Mouse (Mus musculus) intestine, embryonic 15.5 days (tissue): ENCODE results near the gene Rtel1. TPM values are rescaled to one million over a fixed set of nuclear protein-coding genes. Genes with fewer than 3 reads are reported as not detected.

Experiments used
- ATAC-seq: fragments of 200-750 bp; cut with Nextera tagmentation; 2 replicates; pipeline ENCODE4 v1.8.0; 2017; ENCODE audit warnings: moderate TSS enrichment, moderate library complexity
- H3K27ac ChIP-seq: fragments of 300-500 bp; sonication (generic); 2 replicates; pipeline ENCODE4 v1.5.1; 2015; ENCODE audit warnings: mild to moderate bottlenecking, inconsistent platforms
- H3K27me3 ChIP-seq: fragments of 300-500 bp; sonication (generic); replicated peaks from 2 replicates; pipeline ENCODE4 v1.6.1; 2015; ENCODE audit warnings: inconsistent platforms
- H3K36me3 ChIP-seq: fragments of 300-500 bp; sonication (generic); 2 replicates; pipeline ENCODE4 v1.6.1; 2015; ENCODE audit warnings: inconsistent platforms
- H3K4me1 ChIP-seq: fragments of 300-500 bp; sonication (generic); replicated peaks from 2 replicates; pipeline ENCODE4 v1.6.1; 2015; ENCODE audit warnings: inconsistent platforms
- H3K4me2 ChIP-seq: fragments of 300-500 bp; sonication (generic); replicated peaks from 2 replicates; pipeline ENCODE4 v1.6.1; 2015; ENCODE audit warnings: mild to moderate bottlenecking, inconsistent platforms
- H3K4me3 ChIP-seq: fragments of 300-500 bp; sonication (generic); replicated peaks from 2 replicates; pipeline ENCODE4 v1.5.1; 2015; ENCODE audit warnings: inconsistent platforms
- H3K9ac ChIP-seq: fragments of 300-500 bp; sonication (generic); 2 replicates; pipeline ENCODE4 v1.6.1; 2015; ENCODE audit warnings: inconsistent platforms
- H3K9me3 ChIP-seq: fragments of 300-500 bp; sonication (generic); 2 replicates; pipeline ENCODE4 v1.6.1; 2016; ENCODE audit warnings: inconsistent platforms
- WGBS: fragments of 180-500 bp; shearing (Covaris S2); methylation state at CpG from one replicate; pipeline ENCODE4 v1.1.7; 2015; 5-methylcytosine and 5-hydroxymethylcytosine counted together
- polyA plus RNA-seq: library from polyadenylated mRNA; unstranded; fragments of >200 nt; fragmentation: Nextera tagmentation; extraction: Ambion mirVana; gene quantifications from 2 replicates; pipeline ENCODE4 v1.2.1, GENCODE M21; 2015

The Rtel1 gene
- polyA plus RNA-seq, 1 experiment from 2014 or later = 30.3 TPM

- H3K36me3 ChIP-seq = peaks cover 34% of the 10 kb centered on the region
- no peak overlapping the region for H3K4me3 ChIP-seq
- H3K4me1 ChIP-seq = no peaks in the 10 kb centered on the region
- no peaks in the 10 kb centered on the region for H3K27me3 ChIP-seq
- H3K9ac ChIP-seq = no peak overlapping the region
- ATAC-seq = no peak
- WGBS = 91% methylated on average over 5 of the region's 5 CpGs
- H3K9me3 ChIP-seq = no peaks in the 10 kb centered on the region
- H3K27ac ChIP-seq = no peak overlapping the region
- no peak overlapping the region for H3K4me2 ChIP-seq
These were observed 60.7 kb downstream of the Rtel1 start for GRCm38 (mm10) chr2:181380251-181380650.

DNA sequence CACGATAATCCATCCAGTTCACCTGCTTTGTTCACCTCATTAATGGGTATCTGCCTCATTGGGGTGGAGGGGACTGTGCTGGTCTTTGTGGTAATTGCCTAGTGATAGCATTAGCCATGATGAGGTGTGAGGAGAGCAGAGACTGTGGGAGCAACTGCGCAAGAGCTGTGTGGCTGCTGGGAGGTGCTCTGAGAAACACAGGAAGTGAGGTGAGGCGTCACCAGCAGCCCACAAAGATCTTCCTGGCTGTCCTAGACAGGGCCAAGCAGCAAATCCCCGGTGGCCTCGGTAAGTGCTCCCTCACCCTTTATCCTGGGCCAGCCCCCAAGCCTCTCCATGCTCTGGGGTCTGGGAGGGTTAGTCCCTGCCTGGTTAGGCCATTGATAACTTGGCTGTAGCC is 61.6 kb downstream of the Rtel1 start:
- 90% methylated on average over 5 of the region's 5 CpGs for WGBS
- Histone ChIP-seq H3K27ac (no peak overlapping the region), H3K9ac (no peak overlapping the region), H3K4me1 (no peaks in the 10 kb centered on the region), H3K9me3 (no peaks in the 10 kb centered on the region), H3K4me3 (no peak overlapping the region), H3K4me2 (no peak overlapping the region), H3K27me3 (no peaks in the 10 kb centered on the region), H3K36me3 (peaks cover 38% of the 10 kb centered on the region)
- no peak for ATAC-seq

GRCm38 (mm10) chr2:181381631-181382306 is 62.2 kb downstream of the Rtel1 start:
- no peak overlapping the region for H3K4me2 ChIP-seq
- H3K27ac ChIP-seq = no peak overlapping the region
- no peak overlapping the region for H3K4me3 ChIP-seq
- H3K27me3 ChIP-seq = no peaks in the 10 kb centered on the region
- no peak for ATAC-seq
- 91% methylated on average over 6 of the region's 6 CpGs for WGBS
- H3K4me1 ChIP-seq = no peaks in the 10 kb centered on the region
- H3K9ac ChIP-seq = no peak overlapping the region
- no peaks in the 10 kb centered on the region for H3K9me3 ChIP-seq
- H3K36me3 ChIP-seq = peaks cover 38% of the 10 kb centered on the region

DNA sequence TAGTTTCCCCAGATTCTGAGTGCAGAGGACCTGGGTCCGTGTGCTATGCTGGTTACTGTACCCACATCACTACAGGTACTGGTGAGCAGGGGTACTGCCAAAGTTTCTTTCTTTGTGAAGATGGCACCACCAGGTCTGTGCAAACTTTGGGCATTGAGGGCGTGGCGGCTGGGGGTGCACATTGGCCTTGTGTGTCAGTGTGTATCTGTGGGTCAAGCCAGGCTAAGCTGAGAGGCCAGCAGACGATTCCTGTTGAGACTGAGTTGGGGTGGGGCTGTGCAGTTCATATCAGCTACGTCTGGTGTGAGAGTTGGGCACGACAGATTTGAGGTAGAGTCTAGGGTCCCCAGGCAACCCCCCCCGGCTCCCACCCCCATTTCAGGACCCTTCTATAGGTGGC is 64.9 kb downstream of the Rtel1 start:
- Histone ChIP-seq H3K4me1 (no peaks in the 10 kb centered on the region), H3K4me2 (no peak overlapping the region), H3K36me3 (peaks cover 29% of the 10 kb centered on the region), H3K27ac (no peak overlapping the region), H3K27me3 (no peaks in the 10 kb centered on the region), H3K9ac (no peak overlapping the region), H3K9me3 (no peaks in the 10 kb centered on the region), H3K4me3 (no peak overlapping the region)
- WGBS = 82% methylated on average over 7 of the region's 7 CpGs
- ATAC-seq = no peak

GRCm38 (mm10) chr2:181384919-181385391 is 65.4 kb downstream of the Rtel1 start:
- no peaks in the 10 kb centered on the region for H3K9me3 ChIP-seq
- no peak overlapping the region for H3K9ac ChIP-seq
- H3K4me2 ChIP-seq = no peak overlapping the region
- peaks cover 25% of the 10 kb centered on the region for H3K36me3 ChIP-seq
- H3K4me3 ChIP-seq = no peak overlapping the region
- ATAC-seq = no peak
- H3K27me3 ChIP-seq = no peaks in the 10 kb centered on the region
- H3K27ac ChIP-seq = no peak overlapping the region
- no peaks in the 10 kb centered on the region for H3K4me1 ChIP-seq
- WGBS = 83% methylated on average over 4 of the region's 4 CpGs

DNA sequence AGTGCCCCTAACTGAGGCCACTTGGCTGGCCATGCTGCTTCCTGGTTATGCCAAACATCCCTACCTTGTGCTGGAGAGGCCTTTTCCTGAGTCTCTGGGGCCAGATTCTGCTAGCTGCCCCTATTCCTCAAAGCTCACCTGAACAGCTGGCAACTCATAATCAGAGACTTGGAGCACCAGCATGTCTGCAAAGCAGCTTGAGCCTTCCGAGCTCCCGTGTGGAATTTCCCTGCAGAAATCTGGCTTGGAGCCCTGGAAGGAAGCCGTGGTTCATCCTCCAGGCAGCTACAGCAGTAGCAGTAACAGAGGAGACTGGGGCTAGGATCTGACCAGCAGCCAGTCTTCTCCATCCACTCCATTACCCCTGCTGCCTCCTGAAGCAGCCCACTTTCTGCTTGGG is 66.3 kb downstream of the Rtel1 start:
- no peak overlapping the region for H3K27ac ChIP-seq
- H3K9me3 ChIP-seq = no peaks in the 10 kb centered on the region
- H3K4me2 ChIP-seq = no peak overlapping the region
- H3K27me3 ChIP-seq = no peaks in the 10 kb centered on the region
- H3K4me3 ChIP-seq = no peak overlapping the region
- WGBS = 58% methylated on average over 3 of the region's 3 CpGs
- no peak for ATAC-seq
- H3K9ac ChIP-seq = no peak overlapping the region
- peaks cover 16% of the 10 kb centered on the region; the same call in 1 of the 2 replicates for H3K36me3 ChIP-seq
- no peaks in the 10 kb centered on the region for H3K4me1 ChIP-seq

DNA sequence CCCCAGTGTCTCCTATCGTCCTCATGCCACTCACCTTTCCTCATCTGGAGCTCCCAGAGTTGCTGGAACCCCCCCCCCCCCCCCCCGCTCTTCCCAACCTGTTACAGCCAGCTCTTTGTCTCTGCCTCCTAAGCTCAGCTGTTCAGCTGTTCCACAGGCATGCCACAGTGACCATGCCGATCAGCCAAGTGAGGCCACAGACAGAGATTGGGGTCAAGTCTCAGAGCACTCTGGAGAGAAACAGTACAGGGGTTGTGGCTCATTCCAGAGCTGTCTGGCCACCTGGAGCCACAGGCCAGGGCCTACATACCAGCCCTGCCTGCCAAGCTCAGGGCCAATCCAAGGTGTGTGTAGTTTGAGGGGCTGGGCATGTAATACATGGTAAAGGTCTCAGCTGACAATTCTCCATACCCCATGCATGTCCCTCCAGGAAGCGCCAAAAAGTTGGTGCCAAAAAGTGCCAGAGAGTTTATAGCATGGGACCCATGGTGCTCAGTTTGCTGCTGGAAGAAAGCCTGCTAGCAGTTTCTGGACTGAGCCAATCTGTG is 67.2 kb downstream of the Rtel1 start:
- Histone ChIP-seq H3K4me3 (no peak overlapping the region), H3K4me2 (no peak overlapping the region), H3K9ac (no peak overlapping the region), H3K4me1 (no peaks in the 10 kb centered on the region), H3K27me3 (no peaks in the 10 kb centered on the region), H3K36me3 (0 out of 2 replicates have a peak, but pooled peaks cover 11% of the 10 kb centered on the region), H3K9me3 (no peaks in the 10 kb centered on the region), H3K27ac (no peak overlapping the region)
- ATAC-seq = no peak
- 75% methylated on average over 4 of the region's 4 CpGs for WGBS

- WGBS = 69% methylated on average over 4 of the region's 4 CpGs
- no peaks in the 10 kb centered on the region for H3K27me3 ChIP-seq
- no peaks in the 10 kb centered on the region for H3K9me3 ChIP-seq
- H3K4me2 ChIP-seq = no peak overlapping the region
- no peak overlapping the region for H3K4me3 ChIP-seq
- H3K36me3 ChIP-seq = 0 out of 2 replicates have a peak, but pooled peaks cover 4% of the 10 kb centered on the region
- no peaks in the 10 kb centered on the region for H3K4me1 ChIP-seq
- H3K9ac ChIP-seq = no peak overlapping the region
- H3K27ac ChIP-seq = no peak overlapping the region
- ATAC-seq = no peak
These were observed 70.8 kb downstream of the Rtel1 start for GRCm38 (mm10) chr2:181390136-181390870.

DNA sequence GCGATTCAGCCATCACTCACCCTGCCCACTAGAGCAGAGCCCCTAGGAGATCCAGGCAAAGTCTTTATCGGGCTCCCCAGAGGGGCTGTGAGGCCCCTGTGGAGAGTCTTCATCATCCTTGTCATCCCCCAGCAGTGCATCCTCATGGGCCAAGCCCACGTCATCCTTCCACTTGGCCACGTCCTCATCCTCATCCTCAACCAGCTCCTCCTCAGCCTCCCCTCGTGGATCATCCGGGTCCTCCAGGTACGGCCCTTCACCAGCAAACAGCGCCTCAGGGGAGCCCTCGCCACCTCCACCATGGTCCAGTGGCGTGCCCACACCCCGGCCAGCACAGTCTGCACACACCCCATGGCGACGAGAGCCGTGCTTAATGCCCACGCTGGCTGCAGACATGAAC is 71.5 kb downstream of the Rtel1 start:
- H3K36me3 ChIP-seq = 0 out of 2 replicates have a peak, but pooled peaks cover under 1% of the 10 kb centered on the region
- WGBS = 92% methylated on average over 15 of the region's 15 CpGs

GRCm38 (mm10) chr2:181391541-181391940 is 72.0 kb downstream of the Rtel1 start:
- Histone ChIP-seq H3K36me3 (no peaks in the 10 kb centered on the region), H3K9ac (no peak overlapping the region), H3K4me2 (no peak overlapping the region), H3K4me1 (no peaks in the 10 kb centered on the region), H3K4me3 (no peak overlapping the region), H3K9me3 (no peaks in the 10 kb centered on the region), H3K27me3 (no peaks in the 10 kb centered on the region), H3K27ac (no peak overlapping the region)
- ATAC-seq = no peak
- 61% methylated on average over 2 of the region's 2 CpGs for WGBS

More for the DNA sequence above, 71.5 kb downstream of the Rtel1 start:
- H3K9ac ChIP-seq = no peak overlapping the region
- H3K27me3 ChIP-seq = no peaks in the 10 kb centered on the region
- H3K4me3 ChIP-seq = no peak overlapping the region
- no peaks in the 10 kb centered on the region for H3K9me3 ChIP-seq
- H3K4me2 ChIP-seq = no peak overlapping the region
- H3K27ac ChIP-seq = no peak overlapping the region
- no peak for ATAC-seq
- no peaks in the 10 kb centered on the region for H3K4me1 ChIP-seq

- WGBS = 37% methylated on average over 4 of the region's 4 CpGs
- ATAC-seq = peak; percentile 86
These were observed 73.2 kb downstream of the Rtel1 start for GRCm38 (mm10) chr2:181392600-181393213.

DNA sequence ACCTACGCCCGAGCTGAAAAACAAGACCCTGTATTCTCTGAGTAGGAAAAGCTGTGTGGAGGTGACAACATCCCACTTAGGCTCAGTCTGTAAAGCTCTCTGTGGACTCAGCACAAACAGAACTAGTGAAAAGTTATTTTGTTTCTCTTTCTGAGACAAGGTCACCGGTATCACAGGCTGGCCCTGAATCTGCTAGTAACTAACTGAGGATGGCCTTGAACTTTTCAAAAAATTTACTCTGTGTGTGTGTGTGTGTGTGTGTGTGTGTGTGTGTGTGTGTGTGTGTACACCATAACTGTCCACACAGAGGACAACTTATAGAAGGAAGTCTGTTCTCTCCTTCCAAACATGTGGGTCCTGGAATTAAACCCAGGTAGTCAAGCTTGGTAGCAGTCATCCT is 74.5 kb downstream of the Rtel1 start:
- no peaks in the 10 kb centered on the region for H3K27me3 ChIP-seq
- H3K4me3 ChIP-seq = no peak overlapping the region
- no peak for ATAC-seq
- H3K9ac ChIP-seq = no peak overlapping the region
- no peak overlapping the region for H3K27ac ChIP-seq
- 92% methylated on average over 3 of the region's 3 CpGs for WGBS
- H3K9me3 ChIP-seq = no peaks in the 10 kb centered on the region
- no peaks in the 10 kb centered on the region for H3K36me3 ChIP-seq
- H3K4me1 ChIP-seq = no peaks in the 10 kb centered on the region
- H3K4me2 ChIP-seq = no peak overlapping the region

More at GRCm38 (mm10) chr2:181392600-181393213, 73.2 kb downstream of the Rtel1 start:
- Histone ChIP-seq H3K9ac (no peak overlapping the region), H3K4me3 (no peak overlapping the region), H3K27me3 (no peaks in the 10 kb centered on the region), H3K4me2 (no peak overlapping the region), H3K9me3 (no peaks in the 10 kb centered on the region), H3K36me3 (no peaks in the 10 kb centered on the region), H3K4me1 (no peaks in the 10 kb centered on the region), H3K27ac (no peak overlapping the region)
